Mouse (Mus musculus) hindbrain, embryonic 11.5 days (tissue): Measurements from ENCODE around the gene Bend5. TPM values are rescaled to one million over a fixed set of nuclear protein-coding genes. Genes with fewer than 3 reads are reported as not detected.

Source experiments
- ATAC-seq: fragments of 200-750 bp; cut with Nextera tagmentation; 2 replicates; pipeline ENCODE4 v1.8.0; 2017; ENCODE audit warnings: mild to moderate bottlenecking, moderate TSS enrichment, moderate library complexity; ENCODE audit not compliant: low FRiP score
- DNase-seq: peaks from one replicate; pipeline ENCODE4 v3.0.0-alpha.2; 2015; ENCODE audit warnings: low spot score
- H3K27ac ChIP-seq: fragments of 300-500 bp; sonication (generic); 2 replicates; pipeline ENCODE4 v1.5.1; 2014; ENCODE audit warnings: mild to moderate bottlenecking, low read depth, low read length
- H3K27me3 ChIP-seq: fragments of 300-500 bp; sonication (generic); 2 replicates; pipeline ENCODE4 v1.6.1; 2014; ENCODE audit warnings: mild to moderate bottlenecking, low read length, moderate library complexity, mixed read lengths; ENCODE audit not compliant: control insufficient read depth, insufficient read depth
- H3K36me3 ChIP-seq: fragments of 300-500 bp; sonication (generic); 2 replicates; pipeline ENCODE4 v1.6.1; 2014; ENCODE audit warnings: mild to moderate bottlenecking, low read length, moderate library complexity, mixed read lengths; ENCODE audit not compliant: control insufficient read depth, insufficient read depth
- H3K4me1 ChIP-seq: fragments of 300-500 bp; sonication (generic); replicated peaks from 2 replicates; pipeline ENCODE4 v1.6.1; 2014; ENCODE audit warnings: low read length, mixed read lengths; ENCODE audit not compliant: control insufficient read depth, insufficient read depth
- H3K4me2 ChIP-seq: fragments of 300-500 bp; sonication (generic); replicated peaks from 2 replicates; pipeline ENCODE4 v1.6.1; 2014; ENCODE audit warnings: mild to moderate bottlenecking, low read depth, low read length
- H3K4me3 ChIP-seq: fragments of 300-500 bp; sonication (generic); 2 replicates; pipeline ENCODE4 v1.5.1; 2014; ENCODE audit warnings: low read depth, low read length
- H3K9ac ChIP-seq: fragments of 300-500 bp; sonication (generic); 2 replicates; pipeline ENCODE4 v1.6.1; 2014; ENCODE audit warnings: low read depth, low read length
- H3K9me3 ChIP-seq: fragments of 300-500 bp; sonication (generic); 2 replicates; pipeline ENCODE4 v1.6.1; 2016; ENCODE audit warnings: low read length; ENCODE audit not compliant: control insufficient read depth
- WGBS: fragments of 180-500 bp; shearing (Covaris S2); extraction: QIAGEN DNeasy Blood & Tissue Kit; methylation state at CpG from one replicate; pipeline ENCODE4 v1.1.7; 2014; 5-methylcytosine and 5-hydroxymethylcytosine counted together
- polyA plus RNA-seq: library from polyadenylated mRNA; unstranded; fragments of >200 nt; fragmentation: Nextera tagmentation; extraction: Ambion mirVana; gene quantifications from 2 replicates; pipeline ENCODE4 v1.2.1, GENCODE M21; 2014

Bend5 gene
- polyA plus RNA-seq, 1 experiment from 2014 or later: 48.8 TPM

GRCm38 (mm10) chr4:111457568-111457967 lies 42.8 kb downstream of the Bend5 start:
- ATAC-seq: no peak
- Histone ChIP-seq H3K27ac (no peak overlapping the region), H3K9me3 (no peaks in the 10 kb centered on the region)

GRCm38 (mm10) chr4:111467293-111467773 lies 52.5 kb downstream of the Bend5 start:
- no peak for ATAC-seq
- 81% methylated on average over 2 of the region's 2 CpGs for WGBS

More at GRCm38 (mm10) chr4:111457568-111457967, 42.8 kb downstream of the Bend5 start:
- no peaks in the 10 kb centered on the region for H3K4me1 ChIP-seq
- WGBS: 91% methylated on average over 5 of the region's 5 CpGs
- H3K27me3 ChIP-seq: no peaks in the 10 kb centered on the region
- H3K9ac ChIP-seq: no peak overlapping the region
- H3K36me3 ChIP-seq: no peaks in the 10 kb centered on the region
- no peak overlapping the region for H3K4me2 ChIP-seq
- no peak overlapping the region for H3K4me3 ChIP-seq
- no peak for DNase-seq

GRCm38 (mm10) chr4:111467796-111468195 lies 53.0 kb downstream of the Bend5 start:
- H3K36me3 ChIP-seq: no peaks in the 10 kb centered on the region
- no peak overlapping the region for H3K4me2 ChIP-seq
- H3K9me3 ChIP-seq: no peaks in the 10 kb centered on the region
- no peak overlapping the region for H3K27ac ChIP-seq
- H3K4me1 ChIP-seq: no peaks in the 10 kb centered on the region
- H3K4me3 ChIP-seq: no peak overlapping the region
- DNase-seq (no peak), ATAC-seq (no peak)
- H3K27me3 ChIP-seq: no peaks in the 10 kb centered on the region
- no peak overlapping the region for H3K9ac ChIP-seq
- WGBS: 90% methylated on average over 4 of the region's 4 CpGs

More at GRCm38 (mm10) chr4:111467293-111467773, 52.5 kb downstream of the Bend5 start:
- H3K27me3 ChIP-seq: no peaks in the 10 kb centered on the region
- H3K36me3 ChIP-seq: no peaks in the 10 kb centered on the region
- H3K9ac ChIP-seq: no peak overlapping the region
- H3K4me1 ChIP-seq: no peaks in the 10 kb centered on the region
- DNase-seq: no peak
- H3K9me3 ChIP-seq: no peaks in the 10 kb centered on the region
- no peak overlapping the region for H3K4me2 ChIP-seq
- H3K27ac ChIP-seq: no peak overlapping the region
- no peak overlapping the region for H3K4me3 ChIP-seq

- no peak overlapping the region for H3K4me3 ChIP-seq
- ATAC-seq (no peak), DNase-seq (no peak)
- H3K27me3 ChIP-seq: no peaks in the 10 kb centered on the region
- H3K4me1 ChIP-seq: no peaks in the 10 kb centered on the region
- no peak overlapping the region for H3K9ac ChIP-seq
- H3K27ac ChIP-seq: no peak overlapping the region
- WGBS: 76% methylated on average over 2 of the region's 2 CpGs
- H3K4me2 ChIP-seq: no peak overlapping the region
- no peaks in the 10 kb centered on the region for H3K9me3 ChIP-seq
- no peaks in the 10 kb centered on the region for H3K36me3 ChIP-seq
Observed at GRCm38 (mm10) chr4:111469847-111470246, 55.0 kb downstream of the Bend5 start.

GRCm38 (mm10) chr4:111471726-111472125 lies 56.9 kb downstream of the Bend5 start:
- ATAC-seq: no peak
- 81% methylated on average over 3 of the region's 3 CpGs for WGBS
- Histone ChIP-seq H3K4me1 (no peaks in the 10 kb centered on the region), H3K9ac (no peak overlapping the region), H3K27ac (no peak overlapping the region), H3K4me3 (no peak overlapping the region), H3K36me3 (no peaks in the 10 kb centered on the region), H3K9me3 (no peaks in the 10 kb centered on the region), H3K27me3 (no peaks in the 10 kb centered on the region), H3K4me2 (no peak overlapping the region)
- DNase-seq: no peak

- no peak overlapping the region for H3K27ac ChIP-seq
- DNase-seq (no peak), ATAC-seq (no peak)
Observed at GRCm38 (mm10) chr4:111472511-111472910, 57.7 kb downstream of the Bend5 start.

GRCm38 (mm10) chr4:111473014-111473413 lies 58.2 kb downstream of the Bend5 start:
- Histone ChIP-seq H3K4me2 (no peak overlapping the region), H3K9ac (no peak overlapping the region), H3K27me3 (no peaks in the 10 kb centered on the region), H3K4me1 (no peaks in the 10 kb centered on the region), H3K9me3 (no peaks in the 10 kb centered on the region), H3K4me3 (no peak overlapping the region), H3K27ac (no peak overlapping the region), H3K36me3 (no peaks in the 10 kb centered on the region)
- ATAC-seq (no peak), DNase-seq (no peak)
- 93% methylated on average over 1 of the region's 1 CpGs for WGBS

More at GRCm38 (mm10) chr4:111472511-111472910, 57.7 kb downstream of the Bend5 start:
- Histone ChIP-seq H3K36me3 (no peaks in the 10 kb centered on the region), H3K27me3 (no peaks in the 10 kb centered on the region), H3K4me3 (no peak overlapping the region), H3K4me1 (no peaks in the 10 kb centered on the region), H3K9me3 (no peaks in the 10 kb centered on the region), H3K4me2 (no peak overlapping the region), H3K9ac (no peak overlapping the region)
- 70% methylated on average over 3 of the region's 3 CpGs for WGBS

- ATAC-seq (peak; percentile 82), DNase-seq (peak; percentile 48)
- Histone ChIP-seq H3K4me1 (no peaks in the 10 kb centered on the region), H3K9me3 (no peaks in the 10 kb centered on the region), H3K9ac (no peak overlapping the region), H3K4me2 (no peak overlapping the region), H3K4me3 (no peak overlapping the region), H3K27ac (no peak overlapping the region), H3K36me3 (no peaks in the 10 kb centered on the region), H3K27me3 (no peaks in the 10 kb centered on the region)
- WGBS: 56% methylated on average over 10 of the region's 10 CpGs
Observed at GRCm38 (mm10) chr4:111475374-111475971, 60.7 kb downstream of the Bend5 start.

GRCm38 (mm10) chr4:111477507-111477906 lies 62.7 kb downstream of the Bend5 start:
- ATAC-seq: no peak
- Histone ChIP-seq H3K27me3 (no peaks in the 10 kb centered on the region), H3K36me3 (no peaks in the 10 kb centered on the region), H3K4me2 (no peak overlapping the region), H3K9me3 (no peaks in the 10 kb centered on the region), H3K4me1 (no peaks in the 10 kb centered on the region), H3K4me3 (no peak overlapping the region), H3K27ac (no peak overlapping the region), H3K9ac (no peak overlapping the region)
- WGBS: 42% methylated on average over 4 of the region's 4 CpGs
- no peak for DNase-seq
